Mouse (Mus musculus) adrenal gland, adult 2 months (tissue): ENCODE results near the gene Gps2. TPM values are rescaled to one million over a fixed set of nuclear protein-coding genes. Genes with fewer than 3 reads are reported as not detected.
"Not testable (repeated sequence)": the region's sequence is repeated elsewhere in the genome, so short reads cannot be mapped to it uniquely, and the experiment has no call there.

Experiments used
- DNase-seq: peaks from one replicate; pipeline ENCODE4 v3.0.0; 2021
- polyA plus RNA-seq: library from polyadenylated mRNA; depleted of rRNA; stranded (reverse); fragments of >200 nt; gene quantifications from 2 replicates; pipeline ENCODE4 v1.2.3, GENCODE M21; 2012
- total RNA-seq, 2 experiments: library from RNA; stranded (reverse); gene quantifications; 2 replicates each; pipeline ENCODE4 v1.2.3; 2021

Gps2 gene
- total and polyA plus RNA-seq, 3 experiments: 44.7 to 148 (median 61.8) TPM

DNA sequence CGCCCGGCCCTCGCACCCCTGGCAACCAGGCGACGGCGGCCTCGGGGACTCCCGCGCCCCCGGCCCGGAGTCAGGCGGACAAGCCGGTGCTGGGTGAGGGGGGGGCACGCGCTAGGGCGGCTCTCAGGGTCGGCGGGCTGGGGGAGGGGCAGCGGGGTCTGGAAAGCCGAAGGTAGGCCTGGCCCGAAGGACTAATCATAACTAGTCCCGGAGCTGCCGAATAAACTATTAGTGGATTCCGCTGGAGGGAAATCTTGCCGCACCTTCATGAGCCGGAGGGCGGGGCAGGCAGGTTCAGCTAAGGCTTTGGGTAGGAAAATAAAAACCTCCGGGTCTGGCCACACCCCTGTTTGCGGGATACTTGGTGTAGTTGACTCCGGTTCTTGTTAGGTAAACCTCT is 22.5 kb downstream of the Gps2 start:
- DNase-seq: no peak

DNA sequence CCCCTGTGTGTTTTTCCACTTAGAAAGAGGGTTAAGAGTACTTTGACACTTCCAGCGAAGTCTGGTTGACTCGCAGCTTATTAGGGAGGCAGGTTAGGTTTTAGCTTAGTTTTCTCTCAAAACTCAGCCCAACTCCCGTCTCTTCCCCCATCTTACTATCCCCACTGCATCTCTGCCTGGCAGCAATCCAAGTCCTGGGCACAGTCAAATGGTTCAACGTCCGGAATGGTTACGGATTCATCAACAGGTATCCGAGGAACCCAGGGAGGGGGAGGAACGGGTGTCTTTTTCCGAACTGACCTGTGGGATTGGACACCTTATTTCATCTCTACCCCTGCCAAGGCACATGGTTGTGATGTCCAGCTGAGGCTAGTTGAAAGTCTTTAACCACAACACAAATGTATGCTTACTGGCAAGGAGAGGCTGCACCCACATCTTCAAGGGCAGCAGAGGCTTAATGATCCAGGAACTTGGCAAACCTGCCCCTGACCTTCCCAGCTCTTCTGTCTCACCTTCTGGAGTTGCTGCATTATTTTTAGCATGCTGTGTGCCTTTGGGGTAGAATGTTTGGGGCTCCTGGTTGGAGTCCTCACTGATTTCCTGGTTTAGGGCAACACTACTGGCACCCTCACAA is 23.1 kb downstream of the Gps2 start:
- no peak for DNase-seq

DNA sequence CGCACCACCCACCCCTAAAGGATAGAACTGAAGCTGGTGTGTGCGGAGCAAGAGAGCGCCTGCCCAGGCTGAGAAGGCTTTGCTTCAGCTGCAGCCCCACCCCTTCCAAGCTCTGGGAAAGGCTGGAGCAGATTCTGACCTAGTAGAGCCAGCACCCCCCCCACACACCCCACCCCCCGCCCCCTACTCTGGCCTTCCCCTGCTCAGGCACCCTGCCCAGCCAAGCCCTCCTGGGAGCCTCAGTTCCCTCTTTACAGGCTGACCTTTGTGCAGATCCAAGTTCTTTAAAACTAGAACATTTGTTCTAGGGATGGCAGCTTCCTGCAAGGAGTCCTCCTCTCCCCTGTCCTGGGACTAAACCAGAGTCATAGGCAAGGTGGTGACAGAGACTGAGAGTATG is 23.7 kb downstream of the Gps2 start:
- DNase-seq: peak; percentile 59

DNA sequence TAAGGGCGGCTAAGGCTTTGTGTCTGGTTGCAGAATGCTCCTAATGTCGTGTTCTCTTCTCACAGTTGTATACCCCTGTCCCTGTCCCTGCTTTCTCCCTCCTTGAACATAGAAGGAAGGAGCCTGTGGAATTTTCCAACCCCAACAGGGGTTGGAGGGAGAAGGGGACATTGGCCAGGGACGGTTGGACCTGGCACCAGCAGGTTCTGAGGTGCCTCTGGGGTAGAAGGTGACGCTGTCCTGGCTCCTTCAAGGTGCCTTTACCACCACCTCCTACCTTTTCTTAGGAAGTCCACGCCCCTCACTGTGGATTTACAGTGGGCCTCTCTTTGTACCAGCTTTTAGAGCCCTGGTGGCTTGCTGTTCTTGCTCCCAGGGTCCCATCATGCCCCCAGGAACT is 24.1 kb downstream of the Gps2 start:
- DNase-seq: no peak

DNA sequence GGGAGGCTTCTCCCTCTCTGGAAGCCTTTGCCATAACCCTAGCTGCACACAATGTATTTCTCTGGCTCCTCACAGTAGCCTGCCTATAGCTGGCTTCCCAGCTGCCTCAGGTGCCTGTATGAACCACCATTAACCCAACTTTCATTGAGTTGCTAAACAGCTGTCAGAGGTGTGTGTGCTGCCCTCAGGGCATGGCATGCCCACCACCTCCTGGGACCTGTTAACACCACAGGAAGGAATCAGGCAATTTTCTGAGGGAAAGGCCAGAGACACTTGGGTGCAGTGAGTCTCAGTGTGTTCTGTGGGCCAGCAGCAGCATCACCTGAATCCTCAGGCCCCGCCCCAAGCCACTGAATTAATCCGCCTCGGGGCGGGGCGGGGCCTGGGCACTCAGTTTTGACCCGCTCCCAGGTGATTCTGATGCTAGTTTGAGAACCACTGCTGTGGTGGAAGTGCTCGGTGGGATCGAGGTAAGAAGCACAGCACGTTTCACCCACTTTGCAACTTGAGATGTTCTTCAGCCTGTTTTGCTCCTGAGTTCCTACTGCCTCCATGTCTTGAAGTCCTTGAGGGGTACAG is 24.8 kb downstream of the Gps2 start:
- no peak for DNase-seq

DNA sequence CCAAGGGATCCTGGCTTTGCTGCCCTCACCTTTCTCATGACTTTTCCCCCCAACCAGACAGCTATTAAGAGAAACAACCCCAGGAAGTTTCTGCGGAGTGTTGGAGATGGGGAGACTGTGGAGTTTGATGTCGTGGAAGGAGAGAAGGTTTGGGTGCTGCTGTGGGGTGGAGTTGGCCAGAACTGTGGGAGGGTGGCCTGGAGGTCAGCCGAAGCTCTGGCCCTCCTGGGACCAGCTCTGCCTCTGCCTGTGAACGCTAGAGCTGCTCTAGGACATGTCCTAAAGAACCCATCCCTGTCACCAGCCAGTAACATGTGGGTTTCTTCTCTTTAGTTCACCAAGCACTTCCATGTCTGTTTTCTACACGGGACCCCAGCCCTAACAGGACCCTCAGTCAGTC is 25.5 kb downstream of the Gps2 start:
- DNase-seq: peak; percentile 10

DNA sequence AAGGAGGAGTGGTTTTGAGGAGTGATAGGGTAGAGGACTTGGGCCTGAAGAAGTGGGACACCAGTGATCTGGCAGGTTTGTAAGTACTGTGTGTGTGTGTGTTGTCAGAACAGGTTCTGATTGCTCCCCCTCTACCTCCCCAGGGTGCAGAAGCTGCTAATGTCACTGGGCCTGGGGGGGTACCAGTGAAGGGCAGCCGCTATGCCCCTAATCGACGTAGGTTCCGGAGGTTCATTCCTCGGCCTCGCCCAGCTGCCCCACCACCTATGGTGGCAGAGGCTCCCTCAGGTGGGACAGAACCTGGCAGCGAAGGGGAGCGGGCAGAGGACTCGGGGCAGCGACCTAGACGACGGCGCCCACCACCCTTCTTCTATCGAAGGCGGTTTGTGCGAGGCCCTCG is 26.0 kb downstream of the Gps2 start:
- no peak for DNase-seq

DNA sequence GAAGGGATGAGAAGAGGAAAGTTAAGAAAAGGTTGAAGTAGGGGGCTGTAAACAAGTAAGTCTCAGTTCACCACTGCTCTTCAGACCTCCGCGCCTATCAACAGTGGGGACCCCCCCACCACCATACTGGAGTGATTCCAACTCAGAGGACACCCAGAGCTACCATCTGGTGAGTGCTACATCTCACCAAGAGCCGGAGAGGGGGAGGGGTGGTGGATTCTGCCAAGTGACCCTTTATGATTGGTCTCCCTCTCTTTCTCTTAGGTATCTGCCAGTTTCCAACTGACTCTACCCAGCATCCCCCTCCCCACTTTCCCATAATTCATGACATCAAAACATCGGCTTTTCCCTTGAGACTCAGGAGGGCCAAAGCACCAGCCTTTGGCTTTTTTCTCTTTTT is 27.3 kb downstream of the Gps2 start:
- no peak for DNase-seq

DNA sequence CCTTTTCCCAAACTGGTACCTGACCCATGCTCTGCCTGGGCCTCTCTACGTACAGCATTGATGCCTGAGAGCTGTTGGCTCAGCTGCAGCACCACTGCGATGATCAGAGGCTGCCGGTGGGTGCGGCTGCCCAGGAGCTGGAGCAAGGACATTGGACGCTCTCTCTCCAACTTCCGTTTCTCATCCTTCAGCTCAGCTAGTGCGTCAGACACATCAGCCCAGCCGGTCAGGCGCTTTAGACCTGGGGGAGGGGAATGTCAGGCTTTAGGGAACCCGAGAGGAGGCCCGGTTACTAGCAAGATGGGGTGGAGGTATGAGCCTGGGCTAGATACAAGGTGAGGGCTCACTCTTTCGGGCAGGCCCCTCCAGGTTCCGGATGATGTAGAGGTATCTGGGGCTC is 31.5 kb downstream of the Gps2 start:
- peak; percentile 81 for DNase-seq

DNA sequence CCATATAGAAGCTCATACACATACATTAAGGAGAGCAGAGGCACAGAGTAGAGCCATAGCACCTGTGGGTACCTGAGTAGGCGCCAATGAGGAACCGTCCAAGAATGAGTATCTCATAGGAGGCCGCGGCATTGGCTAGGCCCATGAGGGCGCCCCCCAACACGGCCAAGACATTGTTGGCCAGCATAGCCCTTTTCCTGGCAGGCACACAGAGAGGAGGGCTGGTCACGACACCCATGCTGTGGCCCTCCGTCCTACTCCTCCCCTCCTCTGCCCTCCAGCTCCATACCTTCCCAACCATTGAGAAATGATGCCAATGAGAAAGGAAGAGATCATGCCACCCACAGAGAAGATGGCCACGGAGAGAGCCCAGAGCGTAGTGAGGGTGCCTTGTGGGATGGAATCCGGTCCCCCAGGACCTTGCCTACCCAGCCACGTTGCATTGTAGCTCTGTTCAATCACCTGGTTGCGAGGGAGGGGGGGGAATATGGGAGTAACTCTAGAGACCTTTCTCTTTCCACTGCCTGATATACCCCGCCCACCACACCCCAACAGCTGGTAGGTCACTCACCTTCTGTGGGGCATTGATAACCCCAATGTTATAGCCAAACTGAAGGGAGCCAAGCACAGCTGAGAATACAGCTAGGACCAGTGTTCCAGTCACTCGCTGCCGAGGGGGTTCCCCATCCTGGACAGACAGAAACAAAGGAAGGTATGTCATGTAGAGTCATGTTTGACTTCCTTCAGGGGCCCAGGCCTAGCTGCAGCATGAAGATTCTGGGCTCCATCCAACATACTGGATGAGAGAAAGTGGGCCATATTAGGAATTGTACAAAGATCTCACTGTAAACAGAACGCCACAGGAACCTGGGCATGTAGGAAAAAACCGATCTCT is 32.6 kb downstream of the Gps2 start:
- DNase-seq: no peak

DNA sequence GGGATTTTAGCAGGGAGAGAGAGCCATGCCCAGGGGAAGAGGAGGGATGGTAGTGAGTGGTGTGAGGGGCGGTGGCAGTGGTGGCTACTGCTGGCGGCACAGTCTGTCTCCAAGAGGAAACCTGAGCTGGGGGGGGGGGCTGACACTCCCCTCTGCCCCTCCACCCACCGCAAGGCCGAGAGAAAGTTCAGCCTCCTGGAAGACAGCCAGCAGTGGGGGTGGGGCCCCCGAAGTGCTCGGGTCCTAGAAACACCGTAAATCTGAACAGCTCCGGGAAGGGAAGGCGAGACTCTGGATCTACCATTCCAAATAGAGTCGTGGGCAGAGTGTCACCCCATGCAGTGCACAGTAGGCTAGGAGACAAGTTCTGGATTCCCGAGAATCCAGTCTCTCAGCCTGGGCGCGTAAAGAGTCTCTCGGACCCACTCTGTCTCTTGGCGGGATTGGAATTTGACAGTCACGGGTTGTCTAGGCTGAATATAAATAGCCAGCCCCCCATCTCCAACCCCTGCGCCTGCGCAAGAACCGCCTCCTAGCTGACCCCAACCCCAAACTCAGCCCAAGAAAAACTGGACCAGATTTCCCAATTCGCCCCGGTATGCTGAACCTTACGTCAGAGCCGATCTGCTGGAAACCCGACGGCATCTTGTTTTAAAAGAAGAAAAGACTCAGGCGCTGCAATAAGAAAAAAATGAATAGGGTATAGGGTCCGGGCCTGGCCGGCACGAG is 33.8 kb downstream of the Gps2 start:
- peak; percentile 64 for DNase-seq

DNA sequence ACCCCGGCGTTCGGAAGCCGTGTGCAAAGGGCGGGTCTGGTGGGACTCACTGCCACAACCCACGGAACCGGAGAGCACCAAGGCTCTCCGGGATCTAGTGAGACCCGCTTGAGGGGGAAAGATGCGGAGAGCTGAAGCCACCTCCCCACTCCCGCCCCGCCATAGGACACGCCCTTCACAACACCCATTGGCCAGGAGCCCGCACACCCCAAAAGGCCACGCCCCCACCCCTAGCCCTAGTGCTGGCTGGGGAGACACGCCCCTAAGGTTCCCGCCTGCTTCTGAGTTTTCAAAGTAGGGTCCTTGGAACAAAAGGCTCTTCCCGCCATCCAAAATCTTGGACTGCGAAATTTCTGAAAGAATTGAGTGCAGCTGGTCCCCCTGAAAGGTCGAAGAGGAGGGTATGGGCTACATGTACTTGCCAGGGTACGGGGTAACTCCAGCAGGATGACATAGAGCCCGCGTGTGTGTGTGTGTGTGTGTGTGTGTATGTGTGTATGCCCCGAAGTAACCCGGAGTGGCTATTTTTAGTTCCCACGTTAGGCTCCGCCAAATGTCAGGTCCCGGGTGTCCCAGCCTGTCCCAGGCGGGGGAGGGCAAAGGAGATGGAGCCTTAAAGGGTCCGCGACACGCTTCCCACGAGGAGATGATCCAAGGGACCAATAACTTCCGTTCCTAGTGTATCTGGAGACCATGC is 34.5 kb downstream of the Gps2 start, which contains the start of gene Slc2a4:
Gene Slc2a4, minus strand, starts transcription at position 123 of the 697 bp plus-strand sequence.
- peak; percentile 95 for DNase-seq

DNA sequence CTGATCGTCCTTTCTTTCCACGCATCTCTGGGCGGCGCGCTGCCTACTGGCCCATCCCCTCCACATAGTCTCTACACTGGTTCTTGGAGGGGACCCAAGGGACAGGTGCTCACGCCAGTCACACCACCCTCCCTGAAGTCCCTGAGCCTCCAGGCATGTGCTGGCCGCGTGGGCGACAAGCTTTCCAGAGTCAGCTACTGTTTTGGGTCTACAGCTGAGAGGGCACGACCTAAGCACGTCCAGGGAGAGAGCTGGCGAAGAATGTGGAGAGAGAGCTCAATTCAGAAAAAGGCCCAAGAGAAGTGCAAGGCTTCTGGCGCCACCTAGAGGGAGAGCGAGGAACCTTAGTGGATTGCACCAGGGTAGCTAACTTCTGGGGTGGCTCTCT is 35.1 kb downstream of the Gps2 start:
- DNase-seq: peak; percentile 87

DNA sequence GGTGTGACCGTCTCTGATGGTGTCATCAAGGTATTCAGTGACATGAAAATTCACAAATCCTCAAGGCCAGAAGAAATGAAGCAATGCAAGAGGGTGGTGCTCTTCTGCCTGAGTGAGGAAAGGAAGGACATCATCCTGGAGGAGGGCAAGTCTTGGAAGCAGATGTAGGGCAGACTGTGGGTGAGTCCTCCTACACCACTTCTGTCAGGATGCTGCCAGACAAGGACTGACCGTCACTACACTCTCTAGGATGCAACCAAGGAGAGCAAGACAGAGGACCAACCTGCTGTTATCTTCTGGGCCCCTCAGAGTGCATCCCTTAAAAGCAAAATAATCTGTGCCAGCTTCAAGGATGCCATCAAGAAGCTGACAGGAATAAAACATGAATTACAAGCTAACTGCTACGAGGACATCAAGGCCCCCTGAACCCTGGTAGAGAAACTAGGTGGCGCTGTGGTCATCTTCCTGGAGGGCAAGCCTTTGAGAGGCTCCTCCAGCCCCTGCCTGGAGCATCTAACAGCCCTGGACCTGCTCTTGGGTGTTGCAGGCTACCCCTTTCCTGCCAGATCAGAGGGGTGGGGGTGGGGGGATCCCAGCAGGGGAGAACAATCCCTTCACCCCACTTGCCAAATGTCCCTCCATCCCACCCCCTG is 37.2 kb downstream of the Gps2 start:
- no peak for DNase-seq

DNA sequence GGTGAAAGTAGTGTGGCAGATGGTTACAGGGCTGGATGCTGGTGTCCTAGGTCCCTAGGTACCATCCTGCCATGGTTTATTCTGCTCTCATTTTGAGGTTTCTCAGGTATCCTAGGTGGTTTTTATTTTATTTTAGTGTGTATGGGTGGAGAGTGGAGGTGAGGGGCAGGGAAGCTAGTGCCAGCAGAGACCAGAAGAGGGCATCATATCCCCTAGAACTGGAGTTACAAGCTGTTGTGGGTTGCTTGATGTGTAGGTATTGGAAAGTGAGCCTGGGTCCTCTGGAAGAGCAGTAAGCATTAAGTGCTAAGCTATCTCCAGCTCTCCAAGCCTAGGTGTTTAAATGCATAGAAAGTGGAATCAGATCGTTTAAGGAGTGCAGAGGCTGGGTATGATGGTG is 38.6 kb downstream of the Gps2 start:
- no peak for DNase-seq

DNA sequence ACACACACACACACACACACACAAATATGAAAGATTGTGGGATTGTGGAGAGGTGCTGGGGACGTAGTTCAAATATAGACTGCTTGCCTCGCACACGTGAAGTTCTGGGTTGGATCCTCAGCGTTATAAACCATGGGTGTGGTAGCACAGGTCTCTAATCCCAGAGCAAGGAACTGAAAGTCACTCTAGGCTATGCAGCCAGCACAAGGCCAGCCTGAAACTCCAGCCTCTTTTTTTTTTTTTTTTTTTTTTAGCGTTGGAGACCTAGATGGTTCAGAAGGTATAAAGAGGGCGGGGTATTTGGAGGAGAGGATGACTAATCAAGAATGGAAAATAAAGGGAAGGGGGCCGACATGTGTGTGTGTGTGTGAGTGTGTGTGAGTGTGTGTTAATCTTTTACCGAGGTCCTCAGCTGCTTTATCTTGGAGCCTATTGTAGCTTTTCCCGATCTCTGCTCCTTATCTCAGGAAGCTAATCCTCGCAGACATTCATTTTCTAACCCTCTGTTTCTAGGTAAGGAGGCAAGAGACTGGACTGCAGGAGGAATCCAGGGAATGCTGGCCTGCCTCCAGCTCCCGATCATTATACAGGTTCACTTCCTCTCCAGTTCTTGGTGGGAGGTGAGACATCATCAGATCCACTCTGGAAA is 39.7 kb downstream of the Gps2 start:
- DNase-seq: no peak

DNA sequence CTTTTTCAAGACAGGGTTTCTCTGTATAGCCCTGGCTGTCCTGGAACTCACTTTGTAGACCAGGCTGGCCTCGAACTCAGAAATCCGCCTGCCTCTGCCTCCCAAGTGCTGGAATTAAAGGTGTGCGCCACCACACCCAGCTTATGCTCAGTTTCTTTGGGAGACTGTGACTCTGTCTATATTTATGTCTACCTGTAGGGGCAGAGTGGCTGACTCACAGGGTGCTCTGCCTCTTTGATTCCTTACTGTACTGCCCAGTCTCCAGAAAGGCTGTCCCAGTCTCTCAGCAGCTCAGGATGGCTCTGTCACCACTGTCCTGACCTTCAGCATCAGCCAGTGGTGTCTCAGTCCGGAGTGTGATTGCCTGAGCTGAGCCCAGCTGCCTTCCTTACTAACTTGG is 41.9 kb downstream of the Gps2 start:
- DNase-seq: not testable (repeated sequence)

DNA sequence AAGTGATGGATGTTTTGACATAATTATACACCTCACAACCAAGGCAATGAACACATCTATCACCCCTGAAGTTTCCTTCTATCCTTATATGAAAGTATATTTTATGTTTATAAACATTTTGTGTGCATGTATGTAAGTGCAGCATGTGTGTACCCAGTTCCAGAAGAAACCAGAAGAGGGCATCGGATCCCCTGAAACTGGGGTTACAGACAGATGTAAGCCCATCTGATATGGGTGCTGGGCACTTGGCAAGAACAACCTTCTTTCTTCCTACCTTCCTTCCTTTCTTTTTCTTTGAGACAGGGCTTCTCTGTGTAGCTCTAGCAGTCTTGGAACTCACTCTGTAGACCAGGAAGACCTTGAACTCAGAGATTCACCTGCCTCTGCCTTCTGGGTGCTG is 42.5 kb downstream of the Gps2 start:
- no peak for DNase-seq

DNA sequence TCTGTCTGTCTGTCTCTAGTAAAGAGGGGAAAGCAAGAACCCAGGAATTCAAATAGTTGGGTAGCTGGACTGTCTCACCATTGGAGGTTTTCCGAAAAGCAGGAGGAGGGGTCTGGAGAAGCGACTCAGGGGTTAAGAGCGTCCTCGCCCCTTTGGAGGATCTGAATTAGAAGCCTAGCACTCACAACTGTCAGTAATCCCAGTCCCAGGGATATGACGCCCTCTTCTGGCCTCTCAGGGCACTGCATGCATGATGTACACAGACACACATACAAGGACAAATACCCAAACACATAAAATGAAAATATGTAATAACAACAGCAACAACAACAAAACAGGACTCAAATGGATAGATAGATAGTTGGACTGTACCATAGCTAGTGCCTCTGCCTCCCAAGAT is 46.9 kb downstream of the Gps2 start:
- no peak for DNase-seq

DNA sequence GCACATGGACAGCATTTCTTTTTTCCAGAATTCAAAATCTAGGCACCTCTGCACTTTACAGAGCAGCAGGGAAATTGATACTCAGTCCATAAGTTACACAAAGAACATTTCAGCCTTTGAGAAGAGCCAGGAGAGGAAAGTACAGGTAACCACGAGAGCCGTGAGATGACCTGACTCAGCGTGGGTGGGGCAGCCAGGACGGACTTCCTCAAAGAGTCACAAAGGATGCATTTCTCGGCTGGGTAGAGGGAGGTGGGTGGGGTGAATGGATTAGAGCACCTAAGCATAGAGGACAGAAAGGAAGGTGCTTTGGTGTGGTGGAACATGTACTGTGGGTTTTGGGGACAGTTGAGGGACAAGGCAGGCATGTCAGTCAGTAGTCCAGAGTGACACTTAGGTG is 48.2 kb downstream of the Gps2 start:
- DNase-seq: no peak
